Mouse (Mus musculus): ENCODE measurements at regions not wholly inside any gene's neighbourhood (a gene's known extent, or its start where the extent isn't known, plus 50 kb on each side); places are given as distances from the start of the nearest gene placed in this dataset.
A peak's percentile ranks its signal among the peaks of the same experiment; 100 is the strongest.

DNA sequence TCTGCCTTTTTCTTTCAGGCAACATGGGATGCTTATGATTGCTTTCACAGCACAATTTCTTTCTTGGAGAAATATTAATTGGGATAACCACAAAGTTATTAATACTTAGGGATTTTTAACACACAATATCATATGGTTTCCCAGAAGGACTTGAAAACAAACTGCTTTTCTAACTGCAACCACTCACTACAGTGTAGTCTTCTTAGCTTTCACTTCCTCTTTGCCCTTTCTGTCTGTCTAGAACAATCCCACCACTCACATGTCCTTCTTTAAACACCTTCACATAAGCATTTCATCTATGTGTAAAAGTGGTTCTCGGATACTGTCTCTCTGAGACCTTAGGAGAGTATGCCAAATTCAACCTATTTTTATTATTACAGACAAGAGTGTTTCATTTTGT, 204.3 kb downstream of the C1d start:
- no peak for DNase-seq (ENCODE audit: low spot score)

DNA sequence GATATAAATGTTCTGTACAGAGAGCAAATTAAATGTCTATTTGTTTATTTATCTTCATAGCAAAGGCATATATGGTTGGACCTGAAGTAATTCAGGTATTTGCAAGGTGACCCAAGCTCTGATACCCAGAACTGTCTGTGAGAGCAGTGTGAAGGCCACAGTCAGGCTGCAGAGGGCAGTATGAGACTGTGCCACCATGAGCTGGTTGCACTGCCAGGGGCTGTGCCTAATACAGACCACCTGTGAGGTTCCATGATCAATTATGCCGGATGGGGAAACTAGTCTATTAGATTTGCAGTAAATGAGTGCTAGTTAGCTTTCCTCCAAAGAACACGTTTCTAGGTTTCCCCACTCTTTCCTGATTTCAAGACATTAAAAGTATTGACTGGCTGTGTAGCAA, 207.5 kb downstream of the C1d start:
- DNase-seq (ENCODE audit: low spot score), result no peak

DNA sequence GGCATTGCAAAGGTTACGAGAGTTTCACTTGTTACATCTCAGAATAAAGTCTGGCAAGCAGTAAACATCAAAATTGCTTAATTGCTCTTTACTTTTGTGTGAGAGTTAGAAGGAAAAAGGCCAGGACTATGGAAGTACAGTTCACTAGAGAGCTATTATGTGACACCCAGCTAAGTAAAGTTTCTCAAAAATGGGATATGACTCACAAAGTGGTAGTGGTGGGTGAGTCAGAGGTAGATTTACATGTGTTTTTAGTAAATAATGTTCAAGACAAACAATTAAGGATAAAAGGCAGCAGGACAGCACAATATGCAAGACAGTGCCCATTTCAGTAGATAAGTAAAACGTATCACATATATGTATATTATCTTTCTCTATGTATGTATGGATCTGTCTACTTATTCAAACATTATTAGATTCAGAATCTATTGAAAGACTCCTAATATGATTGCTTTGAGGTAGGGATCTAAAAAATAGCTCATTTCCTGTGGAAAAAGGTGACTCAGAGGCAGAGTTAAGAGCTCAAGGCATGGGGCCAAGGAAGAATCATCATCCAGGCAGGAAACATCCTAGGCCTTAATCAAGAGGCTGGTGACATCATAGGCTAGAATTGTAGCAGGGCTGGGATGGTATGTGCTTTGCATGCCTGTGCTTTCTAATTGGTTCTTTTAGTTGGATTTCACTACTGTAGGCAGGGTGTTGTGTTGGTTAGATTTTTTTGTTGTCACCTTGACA, 211.2 kb downstream of the C1d start:
- peak; percentile 7 for DNase-seq (ENCODE audit: low spot score)

DNA sequence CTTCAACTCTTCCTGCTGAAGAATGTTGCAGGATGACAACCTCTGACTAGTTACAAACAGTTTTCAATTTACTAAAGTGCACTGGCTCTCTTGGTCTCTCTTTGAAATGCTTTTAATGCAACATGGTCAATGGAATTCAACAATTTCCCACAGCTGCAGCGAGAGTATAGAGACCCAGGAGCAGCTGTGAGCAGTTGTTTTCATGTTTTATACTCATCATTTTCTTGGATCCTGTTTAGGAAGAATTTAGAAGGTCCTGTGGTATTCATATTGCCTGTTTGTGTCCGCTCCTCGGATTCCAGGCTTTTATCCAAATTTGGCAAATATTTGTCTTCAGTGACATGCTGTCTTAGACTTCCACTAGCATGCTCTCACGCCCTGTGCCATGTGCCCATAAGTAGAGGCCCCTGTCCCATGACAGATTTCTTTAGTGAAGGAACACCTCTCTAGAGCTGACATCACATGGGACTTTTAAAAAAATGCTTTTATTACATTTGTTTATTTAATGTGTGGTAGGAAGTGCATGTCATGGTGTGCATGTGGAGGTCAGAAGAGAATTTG, 224.1 kb downstream of the C1d start:
- DNase-seq (ENCODE audit: low spot score), result peak; percentile 18

DNA sequence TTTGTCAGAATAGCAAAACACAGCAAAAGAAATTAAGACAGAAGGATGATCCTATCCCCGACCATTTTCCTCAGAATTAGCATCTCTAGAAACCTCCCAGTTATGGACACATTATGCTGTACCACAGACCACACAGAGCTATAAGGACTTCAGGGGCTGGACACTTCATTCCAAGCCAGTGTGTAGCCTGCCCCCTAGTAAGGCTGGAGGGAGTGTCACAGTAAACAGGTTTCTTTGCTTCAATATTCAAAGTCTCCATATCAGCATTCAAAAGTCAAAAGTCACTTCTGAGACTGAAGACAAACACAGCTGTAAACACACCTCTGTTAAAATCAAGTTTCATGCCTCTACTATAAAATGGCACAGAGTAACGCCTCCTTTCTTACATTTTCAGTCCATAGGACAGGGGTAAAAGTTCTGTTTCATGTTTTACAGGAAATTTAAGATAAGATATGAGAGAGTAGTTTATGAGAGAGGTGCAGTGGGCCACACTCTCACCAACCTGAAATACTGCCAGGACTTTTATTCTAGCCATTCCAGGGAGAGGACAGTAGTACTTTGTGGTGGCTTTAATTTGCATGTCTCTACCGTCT, 226.6 kb downstream of the C1d start:
- no peak for DNase-seq (ENCODE audit: low spot score)

DNA sequence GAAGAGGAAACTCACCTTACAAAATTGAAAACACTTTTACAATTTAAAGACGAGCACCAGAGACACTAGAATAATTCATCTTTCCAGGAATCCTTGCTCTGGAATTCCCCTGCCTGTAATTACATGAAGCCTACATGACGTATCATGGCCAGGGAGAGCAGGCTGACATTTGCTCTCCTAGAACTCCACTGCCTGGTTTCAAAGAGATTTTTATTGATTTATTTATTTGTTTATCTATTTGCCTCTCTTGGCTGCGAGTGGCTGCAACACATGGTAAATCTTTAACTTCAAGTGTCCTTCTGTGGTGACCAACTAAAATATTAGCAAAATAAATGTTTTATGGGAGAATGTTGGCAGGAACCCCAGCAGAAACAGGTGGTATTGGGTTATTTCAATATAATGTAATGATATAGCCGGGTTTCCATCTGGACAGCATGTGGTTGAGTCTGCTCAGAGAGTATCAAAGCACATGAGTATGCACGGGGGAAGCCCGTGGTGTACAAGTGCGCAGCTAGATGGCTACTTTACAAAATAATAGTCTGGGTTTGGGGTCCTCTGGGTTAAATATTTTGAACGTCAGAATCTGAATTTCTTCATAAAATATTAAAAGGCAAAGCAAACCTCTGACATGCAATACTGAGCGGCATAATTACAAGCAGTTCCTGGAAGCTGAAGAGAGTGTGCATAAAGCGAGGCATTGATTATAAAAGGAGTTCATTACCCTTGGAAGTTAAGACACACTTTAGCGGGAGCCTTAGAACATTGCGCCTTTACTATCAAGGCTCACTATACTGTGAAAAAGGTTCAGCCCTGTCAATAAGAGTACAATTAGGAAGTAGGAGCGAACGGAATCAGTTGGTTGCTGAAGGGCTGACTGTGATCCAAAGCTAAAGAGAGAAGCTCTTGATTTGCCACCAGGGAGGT, 244.0 kb downstream of the C1d start:
- DNase-seq (ENCODE audit: low spot score), result no peak

DNA sequence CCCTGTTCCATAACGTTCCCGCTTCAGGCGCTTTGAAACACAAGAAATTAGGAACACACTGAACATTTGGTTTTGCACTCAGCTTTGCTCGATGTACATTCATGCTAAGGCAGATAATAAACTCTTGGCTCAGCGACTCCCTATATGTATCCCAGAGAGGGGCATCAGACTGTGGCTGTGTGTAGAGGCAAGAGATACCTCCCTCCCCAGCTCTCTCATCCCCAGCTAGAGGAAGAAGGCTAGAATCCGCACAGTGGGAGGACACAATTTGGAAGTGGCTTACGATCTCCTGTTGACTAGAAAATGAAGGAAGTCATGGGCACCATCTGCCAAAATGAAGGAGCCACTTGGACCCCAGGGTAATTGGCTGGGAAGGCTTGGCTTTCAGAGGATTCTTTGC, 244.7 kb downstream of the C1d start:
- DNase-seq (ENCODE audit: low spot score), result no peak

DNA sequence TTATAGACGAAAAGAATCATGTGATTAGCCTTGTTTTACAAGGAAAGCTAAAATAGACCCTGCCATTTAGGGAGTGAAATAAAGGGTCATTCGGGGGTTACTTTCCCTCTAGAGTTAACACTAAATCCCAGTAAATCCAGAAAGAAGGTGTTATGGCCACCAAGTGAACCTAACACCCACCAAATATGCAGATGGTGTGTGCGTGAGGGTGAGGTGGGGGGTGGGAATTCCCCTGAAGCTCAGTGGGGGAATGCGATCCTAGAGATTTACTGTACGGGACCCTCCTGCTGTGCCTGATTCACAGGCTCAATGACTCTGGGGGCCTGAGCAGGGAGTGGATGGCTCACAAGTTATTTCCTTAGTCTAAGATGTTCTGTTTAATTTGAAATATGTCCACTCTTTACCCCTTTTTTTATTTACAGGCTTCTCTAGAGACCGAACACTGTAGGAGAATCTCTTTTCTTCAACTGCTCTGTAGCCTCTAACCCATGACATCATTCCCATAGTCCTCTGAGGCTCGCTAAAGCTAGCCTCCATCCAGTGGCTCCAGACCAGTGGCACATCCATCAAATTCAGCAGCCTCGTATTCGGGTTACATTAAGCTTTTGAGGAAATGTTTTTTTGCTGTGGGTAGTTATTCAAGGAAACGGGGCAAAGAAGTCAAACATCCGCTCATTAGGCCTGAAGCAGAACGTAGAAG, 265.0 kb downstream of the C1d start:
- DNase-seq (ENCODE audit: low spot score), result no peak

DNA sequence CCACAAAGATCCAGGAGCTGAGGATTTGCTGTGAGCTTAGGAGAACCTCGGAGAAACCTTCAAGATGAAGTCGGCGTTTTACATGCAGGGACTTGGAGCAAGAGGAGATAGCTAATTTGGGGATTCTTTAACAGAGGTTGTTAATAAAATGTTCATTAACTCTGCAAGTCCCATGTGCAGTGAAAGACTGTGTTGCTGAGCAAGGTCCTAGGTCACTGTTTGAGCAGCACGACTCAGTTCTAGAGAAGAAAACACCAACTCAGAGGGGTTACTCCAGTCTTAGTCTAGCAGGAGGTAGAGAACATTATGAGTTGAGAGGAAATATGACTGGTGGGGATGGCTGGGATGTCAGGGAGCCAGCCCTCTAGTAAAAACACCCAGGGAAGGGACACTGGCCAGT, 265.9 kb downstream of the C1d start:
- DNase-seq (ENCODE audit: low spot score), result no peak

DNA sequence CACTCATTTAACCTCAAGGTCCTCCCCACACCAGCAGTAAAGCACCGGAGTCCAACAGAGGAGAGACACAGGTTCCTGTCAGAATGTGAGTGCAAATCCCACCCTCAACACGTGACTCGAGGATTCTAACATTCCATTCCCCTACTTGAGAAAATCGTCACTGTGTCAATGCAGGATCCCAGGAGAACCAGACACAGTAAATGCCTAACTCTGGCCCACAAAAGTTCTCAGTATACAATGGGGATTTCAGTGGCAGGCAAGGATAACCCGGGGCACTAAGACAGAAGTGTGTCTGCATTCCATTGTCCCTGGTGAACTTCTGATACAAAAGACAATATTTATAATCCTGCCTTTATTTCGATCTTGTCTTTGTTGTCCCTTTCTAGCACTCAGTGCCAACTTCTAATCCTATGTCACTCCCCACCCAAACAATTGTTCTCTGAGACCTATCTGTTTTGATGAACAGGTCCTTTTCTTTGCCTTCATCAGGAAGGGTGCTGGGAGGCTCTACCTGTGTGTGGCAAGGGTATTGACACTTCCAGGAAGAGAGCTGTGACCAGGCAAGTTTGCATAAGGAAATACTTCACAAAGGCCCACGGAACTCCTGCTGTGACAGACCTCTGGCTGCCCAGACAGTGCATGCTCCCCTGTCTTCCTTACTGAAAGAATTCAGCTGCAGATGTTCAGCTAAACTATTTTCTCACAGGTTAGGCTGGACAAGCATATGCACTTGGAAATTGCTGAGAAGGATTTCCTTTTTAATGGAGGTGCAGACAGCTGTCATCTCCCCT, 267.8 kb downstream of the C1d start:
- DNase-seq (ENCODE audit: low spot score), result no peak

DNA sequence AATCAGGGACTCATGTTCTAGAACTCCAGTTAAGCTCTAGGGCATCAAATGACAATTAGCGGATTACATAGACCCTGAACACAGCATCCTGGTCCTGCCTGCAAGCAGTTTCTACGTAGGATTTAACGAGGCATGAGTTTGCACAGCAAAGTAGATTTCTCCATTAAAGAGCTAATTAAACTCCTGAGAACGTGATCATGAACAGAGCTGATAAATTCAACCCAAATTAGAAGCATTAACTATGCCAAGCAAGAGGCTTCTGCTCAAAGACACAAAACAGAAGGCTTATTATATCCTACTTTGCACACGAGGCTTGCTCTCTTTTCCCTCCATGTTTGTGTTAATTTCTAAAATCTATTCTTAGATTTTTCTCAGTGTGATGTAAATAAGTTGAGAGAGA, 269.1 kb downstream of the C1d start:
- no peak for DNase-seq (ENCODE audit: low spot score)

DNA sequence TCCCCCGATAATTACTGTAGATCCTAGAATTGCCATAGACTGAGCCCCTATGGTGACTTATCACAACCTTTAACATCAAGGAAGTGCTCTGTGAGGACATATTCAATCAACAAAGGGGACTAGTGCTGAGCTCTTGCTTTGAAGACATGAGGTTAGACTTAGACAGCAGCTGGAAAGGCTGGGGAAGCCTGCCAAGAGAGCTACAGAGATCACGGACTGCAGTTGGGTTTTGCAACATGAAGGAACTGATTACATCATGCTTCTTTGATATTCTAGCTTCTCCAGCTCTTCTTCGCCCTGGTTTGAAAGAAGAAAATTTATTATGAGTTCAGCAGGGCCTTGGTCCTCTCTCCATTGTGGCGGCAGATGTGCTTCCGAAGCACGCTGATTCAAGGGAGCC, 271.2 kb downstream of the C1d start:
- DNase-seq (ENCODE audit: low spot score), result peak; percentile 10

DNA sequence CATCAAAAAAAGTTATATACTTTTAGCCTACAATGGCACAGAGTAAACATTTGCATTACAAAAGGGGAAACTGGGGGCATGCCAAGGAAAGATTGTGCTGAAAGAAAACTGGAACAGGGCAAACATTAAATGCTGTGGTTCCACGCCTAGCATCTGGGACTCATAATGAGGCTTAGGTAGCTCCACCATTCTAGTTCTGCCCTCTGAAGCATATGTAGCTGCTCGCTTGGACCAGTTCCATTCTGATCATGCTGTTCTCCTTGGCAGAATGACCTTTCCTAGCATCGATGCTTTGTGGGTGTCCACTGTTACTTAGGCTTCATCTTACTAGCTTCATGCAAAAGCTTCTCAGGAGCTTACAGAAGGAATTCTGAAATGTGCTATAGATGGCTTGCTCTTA, 276.3 kb downstream of the C1d start:
- DNase-seq (ENCODE audit: low spot score), result no peak

DNA sequence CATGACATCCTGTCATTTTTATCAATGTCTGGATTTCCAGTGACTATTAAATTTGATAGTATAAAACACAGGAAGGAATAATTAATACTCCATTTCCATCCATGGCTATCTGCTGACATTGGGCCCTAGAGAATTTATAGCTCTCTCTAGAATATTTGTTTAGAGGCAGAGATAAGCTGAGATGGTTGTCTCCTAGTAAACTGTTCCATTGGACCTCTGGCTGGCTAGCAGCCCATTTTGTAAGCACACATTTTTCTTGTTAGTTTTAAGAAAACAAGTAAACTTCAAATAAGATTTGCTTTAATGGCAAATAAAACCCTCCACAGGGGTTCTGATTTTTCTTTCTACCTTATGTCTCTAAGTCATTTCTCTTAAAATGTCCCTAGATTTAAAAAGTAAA, 288.9 kb downstream of the C1d start:
- DNase-seq (ENCODE audit: low spot score), result no peak

DNA sequence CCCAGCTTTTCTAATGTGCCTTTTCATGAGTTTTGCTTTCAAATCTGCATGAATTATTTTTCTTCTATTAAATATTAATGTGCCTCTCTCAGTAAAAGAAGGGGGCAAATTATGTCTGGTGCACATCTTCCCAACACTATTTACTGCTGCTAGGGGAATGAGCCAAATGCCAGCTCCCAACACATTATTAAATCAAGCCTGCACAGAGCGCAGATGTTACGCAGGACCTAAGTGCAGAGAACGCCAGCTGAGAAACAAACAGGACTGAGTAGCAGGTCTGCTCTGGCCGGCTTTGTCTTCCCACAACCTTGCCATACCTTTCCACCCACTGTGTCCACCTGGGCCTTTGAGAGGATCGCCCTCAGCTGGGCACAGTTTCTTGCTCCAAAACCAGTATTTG, 291.8 kb downstream of the C1d start:
- DNase-seq (ENCODE audit: low spot score), result no peak

DNA sequence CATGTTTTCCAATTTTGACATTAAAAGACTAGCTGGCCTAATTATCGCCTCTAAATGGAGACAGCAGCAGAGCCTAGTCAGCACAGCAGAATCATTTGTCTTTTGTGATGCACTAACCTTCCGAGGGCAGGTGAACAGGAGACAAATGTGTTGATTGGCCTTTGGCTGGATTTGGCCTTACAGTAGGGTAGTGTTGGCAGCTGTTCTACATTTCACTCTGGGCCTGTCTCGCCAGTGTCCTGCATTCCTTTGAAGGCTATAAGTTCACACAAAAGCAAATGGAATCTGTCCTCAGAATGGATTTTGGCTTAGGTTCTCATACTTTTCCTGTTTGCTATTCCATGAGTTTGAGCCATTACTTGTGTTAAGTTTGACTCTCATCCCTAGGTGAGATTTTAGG, 297.9 kb downstream of the C1d start:
- DNase-seq (ENCODE audit: low spot score), result no peak

DNA sequence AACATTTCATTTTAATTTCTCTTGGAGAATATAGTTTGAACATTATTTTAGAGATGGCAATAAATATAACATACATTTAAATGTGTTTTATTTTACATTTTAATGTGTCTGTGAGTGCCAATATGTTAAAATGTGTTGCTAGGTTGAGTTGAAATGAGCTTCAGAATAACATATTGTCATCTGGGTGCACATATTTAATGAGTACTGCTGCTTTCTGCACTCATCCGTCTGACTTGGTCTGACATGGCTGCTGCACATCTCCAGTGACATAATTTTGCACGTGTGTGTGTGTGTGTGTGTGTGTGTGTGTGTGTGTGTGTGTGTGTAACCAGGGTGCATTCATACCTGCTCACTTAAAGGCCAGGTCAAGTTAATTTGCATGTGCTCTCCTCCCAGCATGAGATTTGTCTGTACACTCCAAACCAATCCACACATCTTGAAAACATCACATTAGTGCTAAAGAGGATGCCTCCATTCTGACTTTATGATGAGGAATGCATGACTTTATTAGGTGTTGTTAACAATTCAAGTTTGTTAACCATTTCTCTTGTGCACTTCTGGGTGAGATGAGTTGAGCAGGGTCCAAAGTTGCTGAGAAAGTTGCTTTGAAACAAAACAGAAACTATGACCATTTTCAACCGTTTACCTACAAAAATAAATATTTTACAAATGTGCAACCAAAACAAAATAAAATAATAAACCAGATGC, 334.6 kb downstream of the C1d start:
- no peak for DNase-seq (ENCODE audit: low spot score)

DNA sequence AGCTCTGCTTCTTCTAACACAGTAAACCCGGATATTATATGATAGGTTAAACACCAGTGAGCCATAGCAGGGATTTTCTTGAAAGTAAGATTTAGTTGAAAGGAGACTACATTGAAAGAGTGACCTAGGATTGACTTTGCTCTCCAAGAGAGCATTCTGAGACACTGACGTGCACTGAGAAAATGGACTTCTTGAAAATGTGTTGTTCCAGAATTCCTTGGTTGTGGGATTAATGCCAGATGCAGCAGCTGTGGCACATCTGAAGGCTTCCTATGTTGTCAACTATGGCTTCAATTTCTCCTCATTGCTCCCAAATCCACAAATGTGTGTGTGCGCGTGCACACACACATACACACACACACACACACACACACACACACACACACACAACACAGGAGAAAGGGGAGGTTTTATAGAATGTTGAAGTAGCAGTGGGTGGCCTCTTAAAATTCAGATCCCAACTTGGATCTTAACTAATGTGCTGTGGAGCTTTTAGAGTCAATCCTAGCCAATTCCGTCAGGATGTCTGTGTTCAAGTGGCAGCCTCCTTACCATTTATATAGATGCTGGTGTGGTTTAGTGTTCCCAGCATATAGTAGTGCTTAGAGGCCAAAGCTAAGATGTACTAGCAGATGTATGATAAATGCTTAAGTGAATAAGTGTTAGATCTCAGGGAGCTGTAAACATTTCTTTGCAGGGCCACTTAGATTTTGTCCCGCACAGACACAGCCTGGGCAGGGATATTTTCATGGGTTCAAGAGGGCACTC, 346.5 kb downstream of the C1d start:
- DNase-seq (ENCODE audit: low spot score), result no peak

DNA sequence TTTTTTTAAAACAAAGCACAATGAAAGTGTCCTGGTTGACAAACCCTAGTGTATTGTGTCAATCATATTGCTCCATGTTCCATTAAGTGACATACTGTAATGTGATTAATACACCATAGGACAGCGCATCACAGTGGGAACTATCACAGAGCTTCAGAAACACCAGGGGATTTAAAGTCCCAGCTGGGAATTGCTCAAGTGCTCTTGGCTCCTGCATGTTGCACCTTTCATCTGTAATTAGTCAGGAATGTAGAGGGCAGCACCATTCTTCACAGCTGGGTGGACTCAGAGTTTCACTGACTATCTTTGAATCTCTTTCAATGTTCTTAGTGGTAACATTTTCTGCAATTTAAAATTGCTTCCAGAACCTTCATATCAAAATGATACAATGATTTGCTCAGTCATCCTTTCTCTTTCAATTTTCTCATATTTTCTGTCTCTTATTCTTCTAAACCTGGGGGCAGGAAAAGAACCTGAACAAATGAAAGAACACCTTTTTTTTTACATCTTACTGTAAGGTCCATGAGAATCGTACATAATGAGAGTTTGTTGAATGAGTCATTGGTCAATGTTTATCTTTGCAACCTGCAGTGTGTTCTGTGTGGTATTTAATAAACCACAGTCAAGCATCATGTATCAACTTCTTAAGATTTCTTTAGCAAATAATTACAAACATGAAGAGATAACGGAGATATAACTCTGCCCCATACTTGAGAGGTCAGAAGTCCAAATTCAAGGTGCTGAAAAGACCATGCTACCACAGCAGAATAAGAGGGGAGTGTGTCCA, 333.0 kb downstream of the Etaa1 start:
- no peak for DNase-seq (ENCODE audit: low spot score)

Data from lung, postnatal 25 days (tissue).